Mouse (Mus musculus): ENCODE data around the gene Scg5.

Gene Scg5

DNA sequence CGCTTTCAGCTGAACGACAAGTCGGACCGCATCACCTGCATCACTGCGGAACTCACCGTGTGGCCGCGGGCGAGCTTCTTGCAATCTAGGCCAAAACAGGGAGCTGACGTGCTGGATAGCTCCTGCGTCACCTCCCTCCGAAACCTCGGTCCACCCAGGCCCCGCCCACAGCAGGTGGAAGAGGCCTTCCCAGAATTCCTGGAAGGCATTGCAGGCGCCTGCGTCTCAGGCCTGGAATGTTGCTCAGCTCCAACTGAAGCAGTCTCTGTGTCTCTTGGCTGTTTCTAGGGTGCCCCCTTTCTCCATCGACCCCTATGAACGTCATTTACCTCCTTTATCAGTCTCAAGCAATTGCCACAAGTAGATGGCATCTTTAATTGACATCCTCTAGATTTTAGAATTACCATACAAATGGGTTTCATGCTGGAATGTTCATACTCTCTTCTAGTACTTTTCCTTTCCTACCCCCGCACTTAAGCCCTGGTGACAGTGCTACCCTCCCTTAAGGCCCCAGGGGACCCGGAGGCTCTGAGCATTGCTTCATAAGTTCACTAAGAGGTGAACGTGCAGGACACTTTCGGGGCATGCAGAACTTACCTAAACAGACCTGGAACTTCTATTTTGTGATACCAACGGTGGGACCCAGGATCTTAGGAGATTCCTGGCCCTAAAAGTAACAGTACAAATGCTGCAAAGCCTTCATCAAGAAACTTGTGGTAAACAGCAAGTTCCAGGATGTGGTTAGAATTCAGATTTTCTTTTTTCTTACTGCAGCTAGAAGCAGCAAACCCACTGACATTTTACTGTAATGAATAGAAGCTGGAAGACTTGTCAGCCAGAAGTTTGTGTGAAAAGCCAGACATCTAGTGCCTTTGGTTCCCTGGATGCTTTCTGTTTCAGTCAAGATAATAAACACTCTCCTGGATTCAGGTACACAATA, at the start of gene Scg5:
TSS of gene Scg5 (minus strand) at position 179 of the 940 bp plus-strand sequence.
- no peak for DNase-seq (ENCODE audit: low read depth)

- DNase-seq (ENCODE audit: low read depth): no peak
Measured at GRCm38 (mm10) chr2:113870115-113870514, 41.2 kb upstream of the Scg5 start.

- no peak for DNase-seq (ENCODE audit: low read depth)
Measured at GRCm38 (mm10) chr2:113868404-113868803, 39.5 kb upstream of the Scg5 start.

- no peak for DNase-seq (ENCODE audit: low read depth)
Measured at GRCm38 (mm10) chr2:113866155-113866554, 37.2 kb upstream of the Scg5 start.

GRCm38 (mm10) chr2:113849141-113849540, 20.2 kb upstream of the Scg5 start:
- no peak for DNase-seq (ENCODE audit: low read depth)

GRCm38 (mm10) chr2:113848245-113849121, 19.6 kb upstream of the Scg5 start, which contains the start of gene Arhgap11a:
Gene Arhgap11a (minus strand): TSS chr2:113848661.
- DNase-seq (ENCODE audit: low read depth): peak; percentile 86

DNA sequence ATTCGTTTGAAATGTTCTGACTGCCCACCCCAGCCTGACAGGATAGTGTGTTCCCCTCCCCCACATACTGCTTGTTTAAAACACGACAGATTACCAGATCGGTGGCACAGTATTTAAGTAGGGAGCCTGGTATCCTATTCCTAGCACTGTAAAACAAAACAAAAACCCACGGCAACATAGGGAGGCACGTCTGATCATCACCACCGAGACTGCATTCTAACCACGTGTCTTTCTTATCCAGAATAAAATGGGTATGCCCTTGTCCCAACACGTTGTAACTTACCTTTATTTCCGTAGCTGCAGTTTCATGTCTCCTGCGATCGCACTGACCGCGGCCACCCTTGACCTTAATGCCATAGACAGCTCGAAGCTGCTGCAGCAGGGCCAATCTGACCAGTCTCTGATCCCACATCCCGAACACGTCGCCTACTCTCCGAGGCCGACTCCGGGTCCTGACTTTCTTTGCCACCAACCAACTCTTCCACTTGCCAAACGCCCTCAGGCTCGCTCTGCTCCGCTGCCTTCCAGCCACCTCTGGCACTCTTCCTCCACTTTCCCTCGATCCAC, 18.8 kb upstream of the Scg5 start:
- no peak for DNase-seq (ENCODE audit: low read depth)

DNA sequence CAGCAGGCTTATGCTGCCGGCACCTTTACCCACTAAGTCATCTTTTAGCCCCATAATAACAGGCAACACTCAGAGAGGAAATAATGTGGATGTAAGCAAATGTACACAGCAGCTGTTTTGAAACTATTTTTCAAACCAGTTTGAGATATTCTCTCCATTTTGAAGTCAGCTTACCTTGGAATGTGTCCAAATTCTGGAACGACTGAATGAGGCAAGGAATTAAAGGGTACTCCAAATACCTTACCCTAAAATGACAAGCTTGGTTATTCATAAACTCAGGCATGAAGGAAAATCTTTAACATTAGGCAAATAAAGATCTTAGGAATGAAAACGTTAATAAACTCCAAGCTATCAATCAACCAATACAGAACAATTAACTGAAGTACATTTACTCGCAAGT, 16.2 kb upstream of the Scg5 start:
- no peak for DNase-seq (ENCODE audit: low read depth)

DNA sequence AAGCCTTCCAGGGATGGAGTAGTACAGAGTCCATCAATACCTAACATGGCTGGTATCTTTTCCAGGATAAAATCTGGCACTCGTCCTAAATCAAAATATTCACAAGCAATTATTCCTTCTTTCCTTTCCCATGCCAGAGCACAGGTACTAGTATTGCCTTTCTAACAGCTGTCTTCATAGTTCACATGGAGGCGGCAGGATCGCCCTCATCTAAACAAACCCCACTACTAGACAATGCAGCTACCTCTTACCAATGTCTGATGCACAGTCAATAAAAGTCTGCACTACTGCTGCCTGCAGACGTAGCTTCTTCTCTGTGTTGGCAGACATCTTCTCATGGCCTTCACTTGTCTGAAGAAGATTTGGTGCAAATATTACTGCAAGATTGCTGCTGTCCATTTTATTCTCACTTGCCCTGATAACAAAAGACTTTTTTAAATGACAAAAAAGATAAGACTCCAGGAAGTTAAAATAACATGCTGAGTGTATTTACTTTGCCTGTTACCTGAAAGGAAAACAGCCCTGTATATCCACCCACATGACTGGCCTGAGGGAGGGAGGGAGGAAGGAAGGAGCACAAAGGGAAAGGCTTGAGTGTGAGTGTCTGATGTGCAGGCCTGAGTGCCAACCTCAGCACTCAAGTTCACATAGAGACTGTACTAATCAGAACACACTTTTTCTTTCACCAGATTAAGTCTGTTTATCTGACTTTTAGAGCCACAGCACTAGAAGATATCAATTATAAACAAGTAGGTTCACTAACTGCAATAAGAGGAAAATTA, 12.9 kb upstream of the Scg5 start:
- DNase-seq (ENCODE audit: low read depth): no peak

- DNase-seq (ENCODE audit: low read depth): no peak
Measured at GRCm38 (mm10) chr2:113839488-113839887, 10.6 kb upstream of the Scg5 start.

DNA sequence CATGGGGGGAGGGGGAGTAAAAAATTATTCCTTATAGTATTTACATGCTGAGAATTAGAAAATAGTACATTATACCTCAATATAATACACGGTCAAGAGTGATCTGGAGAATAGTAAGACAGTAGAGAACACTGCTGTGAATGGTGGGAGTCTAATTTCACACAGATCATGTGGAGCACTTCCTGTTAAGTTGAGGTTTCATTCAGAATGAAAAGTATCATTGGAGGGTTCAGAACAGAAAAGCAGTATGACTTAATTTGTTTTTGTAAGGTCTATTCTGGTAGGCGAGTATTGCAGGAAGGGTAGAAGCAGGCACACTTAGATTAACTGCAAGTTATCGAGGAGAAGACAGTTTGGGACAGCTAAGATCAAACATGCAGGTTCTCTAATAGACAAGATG, 6.3 kb upstream of the Scg5 start:
- no peak for DNase-seq (ENCODE audit: low read depth)

DNA sequence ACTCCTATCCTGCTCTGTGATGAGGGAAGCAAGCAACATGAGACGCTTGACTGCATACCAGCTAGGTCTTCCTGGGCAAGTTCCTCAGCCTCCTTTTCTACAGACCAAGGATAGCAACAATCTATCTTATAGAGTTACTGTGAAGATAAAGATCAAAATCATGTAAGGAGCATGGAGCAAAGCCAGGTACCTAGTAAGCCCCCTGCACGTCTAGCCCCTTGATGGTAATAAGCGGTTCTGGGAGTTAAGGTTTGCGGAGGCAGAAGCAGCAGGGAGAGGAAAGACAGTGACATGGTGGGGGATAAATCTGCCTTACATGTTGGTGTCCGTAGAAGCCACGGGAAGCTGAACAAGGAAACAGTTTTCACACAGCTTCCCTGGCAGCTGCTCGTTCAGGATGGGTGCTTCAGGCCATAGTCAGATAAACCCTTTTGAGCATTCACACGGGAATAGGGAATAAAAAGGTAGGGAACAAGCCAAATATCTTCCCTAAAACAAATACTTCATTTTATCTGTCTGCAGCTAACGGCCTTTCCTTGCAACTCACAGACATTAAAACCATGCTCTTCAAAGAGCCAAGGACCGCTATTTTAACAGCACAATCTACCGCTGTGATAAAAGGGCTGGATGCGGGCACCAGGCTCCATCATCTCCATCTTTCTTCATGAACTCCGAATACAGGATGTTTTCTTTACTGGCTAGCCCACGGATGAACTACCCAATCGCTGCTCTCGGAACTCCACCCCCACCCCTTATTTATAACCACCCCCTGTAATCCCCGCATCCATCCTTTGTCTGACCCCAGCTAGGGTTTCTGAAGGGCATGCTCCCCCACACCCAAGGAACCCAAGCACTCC, 607 bp downstream of the Scg5 start:
- DNase-seq (ENCODE audit: low read depth): no peak

GRCm38 (mm10) chr2:113823909-113824308, 5.0 kb downstream of the Scg5 start:
- DNase-seq (ENCODE audit: low read depth): no peak

DNA sequence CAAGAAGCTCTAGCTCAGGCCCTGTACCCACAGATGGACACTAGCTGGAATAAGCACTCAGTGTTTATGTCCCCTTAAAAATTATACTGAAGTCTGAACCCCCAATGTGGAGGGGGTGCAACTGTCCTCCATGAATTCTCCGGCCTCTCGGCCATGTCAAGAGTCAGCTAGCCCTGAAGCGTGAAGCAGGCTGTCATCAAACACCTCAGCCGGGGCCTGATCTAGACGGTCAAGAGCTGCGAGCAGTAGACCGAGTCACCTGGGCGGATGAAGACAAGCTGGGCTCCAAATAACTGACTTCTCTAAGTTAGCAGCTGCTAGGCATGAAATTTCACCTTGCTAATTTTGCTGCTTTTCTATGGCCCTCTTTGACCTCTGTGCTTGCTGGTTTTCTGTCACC, 6.6 kb downstream of the Scg5 start:
- no peak for DNase-seq (ENCODE audit: low read depth)

DNA sequence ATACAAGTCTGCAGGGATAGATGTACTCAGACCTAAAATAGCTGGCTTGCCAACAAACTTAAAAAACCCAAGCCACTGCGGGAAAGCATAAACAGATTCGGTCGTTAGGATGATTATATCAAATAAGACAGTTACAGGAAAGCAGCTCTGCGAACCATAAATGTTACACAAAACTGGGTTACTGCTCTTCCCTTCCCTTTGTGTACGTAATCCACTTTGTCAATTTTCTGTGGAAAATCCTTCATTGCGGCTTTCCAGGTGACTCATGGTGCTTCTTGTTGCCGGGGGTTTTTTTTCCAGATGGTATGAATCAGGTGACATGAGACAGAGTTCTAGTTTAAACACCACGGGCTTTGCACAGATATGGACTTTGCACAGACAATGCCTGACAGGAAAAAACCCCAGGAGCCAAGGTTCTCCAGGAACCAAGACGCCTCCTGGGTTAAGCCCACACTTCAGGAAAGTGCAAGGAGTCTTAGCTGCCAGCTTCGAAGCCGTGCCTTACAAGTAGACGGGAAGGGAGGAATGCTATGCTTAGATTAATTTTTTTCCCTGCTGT, 7.7 kb downstream of the Scg5 start:
- no peak for DNase-seq (ENCODE audit: low read depth)

GRCm38 (mm10) chr2:113820117-113820516, 8.8 kb downstream of the Scg5 start:
- no peak for DNase-seq (ENCODE audit: low read depth)

DNA sequence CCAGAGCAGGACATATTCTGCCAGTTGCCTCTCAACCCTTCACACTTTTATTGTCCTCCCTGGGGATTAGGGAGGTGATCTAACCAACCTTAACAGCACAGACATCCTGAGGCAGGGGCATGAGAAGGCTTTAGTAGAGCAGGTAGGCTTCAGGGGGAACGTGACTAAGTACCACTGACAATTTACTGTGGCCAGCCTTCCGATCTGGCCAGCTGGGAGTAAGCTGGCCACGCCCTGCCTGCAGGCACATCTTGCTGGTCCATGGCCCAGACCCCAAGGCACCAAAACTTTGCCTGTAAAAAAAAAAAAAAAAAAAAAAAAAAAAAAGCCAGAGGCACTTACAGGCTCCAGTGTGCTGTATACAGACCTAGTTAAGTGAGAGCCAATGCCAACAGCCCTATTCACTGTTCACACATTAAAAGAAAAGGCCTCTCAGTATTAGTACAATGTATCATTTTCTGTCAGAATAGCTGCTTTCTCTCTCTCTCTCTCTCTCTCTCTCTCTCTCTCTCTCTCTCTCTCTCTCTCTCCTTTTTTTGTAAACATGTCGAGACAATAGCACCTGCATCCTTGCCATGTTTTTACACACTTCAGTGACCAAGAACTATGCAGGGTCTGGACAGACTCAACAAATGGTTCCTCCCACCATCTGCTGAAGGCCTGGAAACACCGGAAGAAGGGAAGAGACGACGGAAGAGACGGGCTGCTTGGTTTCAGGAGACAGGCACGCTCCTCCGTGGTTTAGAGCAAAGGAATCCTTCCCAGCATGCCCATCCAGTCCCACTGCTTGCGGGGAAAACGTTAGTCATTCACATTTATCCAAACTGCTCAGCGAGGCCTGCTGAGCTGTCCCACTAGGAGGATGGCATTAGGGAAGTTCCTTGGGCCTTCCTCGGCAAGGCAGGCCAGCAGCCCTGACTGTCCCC, 11.0 kb downstream of the Scg5 start:
- no peak for DNase-seq (ENCODE audit: low read depth)

- DNase-seq (ENCODE audit: low read depth): peak; percentile 41
Measured at GRCm38 (mm10) chr2:113807640-113808039, 21.3 kb downstream of the Scg5 start.

All from c-Kit-positive CD71-negative TER-119-negative erythroid progenitor cells, embryonic 14.5 days (primary cell).